Mouse (Mus musculus): ENCODE measurements around the gene Ppp1r12a.

- TF ChIP-seq GATA1 (IDR thresholded peaks at IDR 0.05; ENCODE audit: borderline replicate concordance, low read length): no peak
- TF ChIP-seq CTCF (IDR thresholded peaks at IDR 0.05; ENCODE audit: low read depth, low read length): no peak
- TF ChIP-seq POLR2AphosphoS5 (IDR thresholded peaks at IDR 0.05; ENCODE audit: insufficient replicate concordance, low read depth, low read length): no peak
These were observed 30.1 kb upstream of the Ppp1r12a start for GRCm38 (mm10) chr10:108131858-108132257.

Data from G1E (cell line).